Mouse (Mus musculus) gastrocnemius, postnatal 14 days (tissue): ENCODE data around the gene Fbxw21. TPM values are rescaled to one million over a fixed set of nuclear protein-coding genes. Genes with fewer than 3 reads are reported as not detected.

ENCODE experiments used
- DNase-seq: peaks from one replicate; pipeline ENCODE4 v3.0.0; 2021; ENCODE audit warnings: mixed read lengths
- intact Hi-C: fragments of 180-260 bp; cut with DNase I; formaldehyde crosslinking; loops from one replicate; pipeline ENCODE4 v1.15.1; 2025; ENCODE audit warnings: low total_unique reads
- total RNA-seq, 2 experiments: library from RNA; stranded (reverse); gene quantifications; 2 replicates each; pipeline ENCODE4 v1.2.3; 2021

Fbxw21 gene
- total RNA-seq, 2 experiments from 2014 or later, result not detected

- intact Hi-C loops, result no loop called here
- DNase-seq, result no peak
These were observed 67.2 kb downstream of the Fbxw21 start for GRCm38 (mm10) chr9:109094553-109095136.

DNA sequence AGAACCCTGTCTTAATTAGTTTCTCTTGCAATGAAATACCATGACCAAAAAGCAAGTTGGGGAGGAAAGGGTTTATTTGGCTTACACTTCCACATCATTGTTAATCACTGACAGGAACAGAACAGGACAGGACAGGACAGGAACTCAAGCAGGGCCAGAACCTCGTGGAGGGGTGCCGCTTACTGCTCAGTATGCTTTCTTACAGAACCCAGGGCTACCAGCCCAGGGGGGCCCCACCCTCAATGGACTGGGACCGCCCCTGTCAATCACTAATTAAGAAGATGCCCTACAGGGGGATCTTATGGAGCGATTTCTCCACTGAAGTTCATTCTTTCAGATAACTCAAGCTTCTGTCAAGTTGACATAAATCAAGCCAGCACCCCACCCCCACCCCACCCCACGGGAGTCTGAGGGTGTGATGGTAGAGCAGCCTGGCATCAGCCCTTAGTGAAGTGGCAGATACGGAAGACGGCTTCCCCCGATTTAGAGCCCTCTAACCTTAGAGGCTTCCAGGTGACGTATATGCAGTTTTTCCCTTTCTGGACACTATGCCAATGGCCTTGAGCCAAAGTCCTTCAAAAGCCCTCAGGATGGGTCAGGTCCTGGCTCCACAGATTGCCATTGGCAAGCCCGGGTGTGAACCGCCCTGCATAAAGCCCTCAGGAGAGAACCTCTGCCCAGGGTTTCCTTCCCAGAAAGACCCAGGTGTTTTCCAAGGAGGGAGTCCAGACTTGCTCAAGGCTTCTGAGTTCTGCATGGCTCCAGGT lies 67.9 kb downstream of the Fbxw21 start:
- no peak for DNase-seq
- intact Hi-C loops, result no loop called here

DNA sequence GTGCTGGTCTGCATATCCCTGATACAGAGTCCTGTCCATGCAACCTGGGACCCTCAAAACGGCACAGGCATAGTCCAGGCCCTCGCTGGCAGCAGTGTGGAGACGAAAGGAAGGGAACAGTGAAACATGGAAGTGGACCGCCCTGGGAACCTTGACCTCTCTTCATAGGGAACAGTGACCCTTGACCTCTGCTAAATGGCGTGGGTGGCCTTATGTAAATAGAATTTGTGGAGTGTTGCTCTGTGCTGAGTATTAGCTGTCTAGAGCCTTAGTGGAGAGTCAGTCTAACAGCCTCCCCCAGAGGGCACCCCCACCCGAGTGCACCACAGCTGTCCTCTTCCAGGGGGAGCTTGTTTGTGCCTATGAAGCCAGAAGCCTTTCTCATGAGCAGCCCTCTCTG lies 69.0 kb downstream of the Fbxw21 start:
- intact Hi-C loops, result no loop called here
- no peak for DNase-seq

DNA sequence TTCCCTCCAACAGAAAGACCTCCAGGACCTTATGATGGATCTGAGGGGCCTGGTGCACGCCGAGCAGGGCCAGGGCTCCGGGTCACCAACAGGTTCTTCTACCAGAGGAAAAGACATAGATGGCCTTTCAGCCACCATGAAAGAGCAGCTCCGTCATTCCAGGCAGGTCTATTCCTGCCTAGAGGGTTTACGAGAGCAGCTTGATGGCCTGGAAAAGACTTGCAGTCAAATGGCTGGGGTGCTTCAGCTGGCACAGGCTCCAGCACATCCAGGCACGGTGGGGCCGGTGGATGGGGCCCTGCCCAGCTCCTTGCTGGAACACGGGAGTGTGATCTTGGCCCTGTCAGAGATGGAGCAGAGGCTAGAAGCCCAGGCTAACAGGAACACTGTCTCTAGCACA lies 70.0 kb downstream of the Fbxw21 start:
- intact Hi-C loops, result no loop called here
- no peak for DNase-seq

DNA sequence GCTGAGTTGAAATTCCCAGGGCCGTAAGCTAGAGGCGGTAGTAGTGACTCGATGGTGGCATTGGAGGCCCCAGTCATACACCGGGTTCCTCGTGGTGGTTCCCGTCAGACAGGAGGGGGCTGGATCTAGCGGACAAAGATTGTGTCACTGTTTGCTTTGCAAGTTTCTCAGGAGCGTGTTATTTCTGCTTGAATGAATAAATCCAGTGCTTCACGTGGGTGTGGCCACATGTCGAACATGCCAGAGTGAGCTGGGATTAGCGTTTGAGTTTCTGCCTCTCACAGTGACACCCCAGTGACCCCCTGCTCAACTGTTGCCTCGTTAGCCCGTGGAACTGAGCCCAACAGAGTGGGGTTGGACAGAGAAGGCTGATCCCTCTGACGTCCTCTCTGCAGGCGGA lies 71.4 kb downstream of the Fbxw21 start:
- DNase-seq, result no peak
- intact Hi-C loops, result no loop called here

Other genes starting within 250 kb of the Fbxw21 start
- not detected for gene Tmem89, start 247.4 kb downstream of the Fbxw21 start, total RNA-seq
- gene Uqcrc1, start 225.4 kb downstream of the Fbxw21 start, total RNA-seq, result 1,000 to 10,000 TPM in 1 of 2 experiments, 100 to 1,000 TPM in 1; 899 to 1,084 TPM
- gene Col7a1, start 208.5 kb downstream of the Fbxw21 start, total RNA-seq, result 1 to 10 TPM; 2.7 to 3.7 TPM
- under 1 TPM; 0.40 to 0.53 TPM for gene Ucn2, start 176.0 kb downstream of the Fbxw21 start, total RNA-seq
- gene Pfkfb4, start 170.3 kb downstream of the Fbxw21 start, total RNA-seq, result 10 to 100 TPM; 31.0 to 31.6 TPM
- 10 to 100 TPM; 24.4 to 26.3 TPM for gene Shisa5, start 123.5 kb downstream of the Fbxw21 start, total RNA-seq
- gene Trex1, start 102.3 kb downstream of the Fbxw21 start, total RNA-seq, result 10 to 100 TPM; 10.7 to 11.4 TPM
- gene Atrip, start 87.9 kb downstream of the Fbxw21 start, total RNA-seq, result 1 to 10 TPM; 7.4 to 7.5 TPM
- gene Ccdc51, start 79.5 kb downstream of the Fbxw21 start, total RNA-seq, result 1 to 10 TPM; 7.3 to 7.8 TPM
- 100 to 1,000 TPM; 184 to 190 TPM for gene Tma7, start 79.5 kb downstream of the Fbxw21 start, total RNA-seq
- gene Plxnb1, start 66.7 kb downstream of the Fbxw21 start, total RNA-seq, result 1 to 10 TPM; 2.1 to 3.8 TPM
- gene Fbxw13, start 33.9 kb upstream of the Fbxw21 start, total RNA-seq, result not detected
- not detected for gene Fbxw20, start 72.7 kb upstream of the Fbxw21 start, total RNA-seq
- gene Fbxw14, start 125.6 kb upstream of the Fbxw21 start, total RNA-seq, result not detected
- gene Fbxw28, start 177.6 kb upstream of the Fbxw21 start, total RNA-seq, result not detected
- not detected for gene Fbxw22, start 242.3 kb upstream of the Fbxw21 start, total RNA-seq